Mouse (Mus musculus) liver, embryonic 11.5 days (tissue): ENCODE data around the gene Smtnl2. TPM values are rescaled to one million over a fixed set of nuclear protein-coding genes. Genes with fewer than 3 reads are reported as not detected.
"Not testable (repeated sequence)": the region's sequence is repeated elsewhere in the genome, so short reads cannot be mapped to it uniquely, and the experiment has no call there.

ENCODE experiments used
- ATAC-seq: fragments of 200-750 bp; cut with Nextera tagmentation; replicated peaks from 2 replicates; pipeline ENCODE4 v1.8.0; 2017; ENCODE audit warnings: moderate number of reproducible peaks, mild to moderate bottlenecking, moderate TSS enrichment, moderate library complexity; ENCODE audit not compliant: low FRiP score
- DNase-seq: peaks from one replicate; pipeline ENCODE4 v3.0.0-alpha.2; 2017; ENCODE audit warnings: low spot score
- H3K27ac ChIP-seq: fragments of 300-500 bp; sonication (generic); 2 replicates; pipeline ENCODE4 v1.5.1; 2014; ENCODE audit warnings: mild to moderate bottlenecking, low read depth, low read length, control low read depth
- H3K27me3 ChIP-seq: fragments of 300-500 bp; sonication (generic); replicated peaks from 2 replicates; pipeline ENCODE4 v1.6.1; 2014; ENCODE audit warnings: low read length, mixed read lengths; ENCODE audit not compliant: control insufficient read depth, insufficient read depth
- H3K36me3 ChIP-seq: fragments of 300-500 bp; sonication (generic); 2 replicates; pipeline ENCODE4 v1.6.1; 2014; ENCODE audit warnings: mild to moderate bottlenecking, low read length, moderate library complexity, mixed read lengths; ENCODE audit not compliant: control insufficient read depth, insufficient read depth
- H3K4me1 ChIP-seq: fragments of 300-500 bp; sonication (generic); replicated peaks from 2 replicates; pipeline ENCODE4 v1.6.1; 2014; ENCODE audit warnings: low read length, mixed read lengths; ENCODE audit not compliant: control insufficient read depth, insufficient read depth
- H3K4me2 ChIP-seq: fragments of 300-500 bp; sonication (generic); 2 replicates; pipeline ENCODE4 v1.6.1; 2014; ENCODE audit warnings: mild to moderate bottlenecking, control low read depth, moderate library complexity
- H3K4me3 ChIP-seq: fragments of 300-500 bp; sonication (generic); 2 replicates; pipeline ENCODE4 v1.5.1; 2014; ENCODE audit warnings: low read depth, low read length, control low read depth
- H3K9ac ChIP-seq: fragments of 300-500 bp; sonication (generic); 2 replicates; pipeline ENCODE4 v1.6.1; 2014; ENCODE audit warnings: low read depth, low read length, control low read depth
- H3K9me3 ChIP-seq: fragments of 300-500 bp; sonication (generic); 2 replicates; pipeline ENCODE4 v1.6.1; 2016; ENCODE audit warnings: low read length, inconsistent platforms, mixed read lengths; ENCODE audit not compliant: control insufficient read depth
- WGBS: fragments of 180-500 bp; shearing (Covaris S2); extraction: QIAGEN DNeasy Blood & Tissue Kit; methylation state at CpG from one replicate; pipeline ENCODE4 v1.1.7; 2014; 5-methylcytosine and 5-hydroxymethylcytosine counted together
- polyA plus RNA-seq: library from polyadenylated mRNA; unstranded; fragments of >200 nt; fragmentation: Nextera tagmentation; extraction: Ambion mirVana; gene quantifications from 2 replicates; pipeline ENCODE4 v1.2.1, GENCODE M21; 2014

The Smtnl2 gene
- polyA plus RNA-seq, 1 experiment from 2014 or later = 24.8 TPM

DNA sequence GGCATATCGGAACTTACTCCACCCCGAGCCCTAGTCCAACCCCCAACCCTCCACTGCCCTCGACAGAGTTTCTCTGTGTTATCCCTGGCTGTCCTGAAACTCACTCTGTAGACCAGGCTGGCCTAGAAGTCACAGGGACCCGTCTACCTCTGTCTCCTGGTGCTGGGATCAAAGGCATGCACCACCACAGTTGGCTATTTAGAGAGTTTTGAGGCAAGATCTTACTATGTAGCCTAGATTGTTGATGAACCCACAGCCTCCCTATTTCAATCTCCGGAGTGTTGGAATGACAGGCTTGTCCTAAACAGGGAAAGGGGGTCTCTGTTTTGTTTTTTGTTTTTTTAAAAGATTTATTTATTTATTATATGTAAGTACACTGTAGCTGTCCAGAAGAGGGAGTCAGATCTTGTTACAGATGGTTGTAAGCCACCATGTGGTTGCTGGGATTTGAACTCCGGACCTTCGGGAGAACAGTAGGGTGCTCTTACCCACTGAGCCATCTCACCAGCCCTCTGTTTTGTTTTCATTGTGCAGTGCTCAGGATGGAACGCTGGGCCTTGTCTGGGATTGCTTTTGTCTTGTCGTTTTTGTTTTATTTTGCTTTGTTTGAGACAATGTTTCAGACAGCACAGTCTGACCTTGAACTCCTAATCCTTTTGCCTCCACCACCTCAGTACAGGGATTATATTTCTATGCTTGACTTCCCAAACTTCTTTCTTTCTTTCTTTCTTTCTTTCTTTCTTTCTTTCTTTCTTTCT, 19.0 kb upstream of the Smtnl2 start:
- WGBS = 67% methylated on average over 9 of the region's 9 CpGs
- DNase-seq, H3K9ac ChIP-seq: not testable (repeated sequence)

GRCm38 (mm10) chr11:72429288-72429690, 17.8 kb upstream of the Smtnl2 start:
- ATAC-seq (peak; percentile 82), DNase-seq (peak; percentile 72)
- H3K4me3 ChIP-seq = no peak overlapping the region
- no peak overlapping the region for H3K27ac ChIP-seq
- H3K9ac ChIP-seq = no peak overlapping the region
- no peaks in the 10 kb centered on the region for H3K36me3 ChIP-seq
- WGBS = 42% methylated on average over 7 of the region's 7 CpGs
- H3K4me1 ChIP-seq = no peaks in the 10 kb centered on the region
- H3K4me2 ChIP-seq = peak overlapping the region; percentile 48
- H3K9me3 ChIP-seq = no peaks in the 10 kb centered on the region
- H3K27me3 ChIP-seq = no peaks in the 10 kb centered on the region; the same call in 1 of the 2 replicates

More for the DNA sequence above, 19.0 kb upstream of the Smtnl2 start:
- not testable (repeated sequence) for H3K9me3 ChIP-seq, H3K27me3 ChIP-seq, ATAC-seq, H3K36me3 ChIP-seq, H3K4me3 ChIP-seq, H3K4me2 ChIP-seq, H3K4me1 ChIP-seq, H3K27ac ChIP-seq

DNA sequence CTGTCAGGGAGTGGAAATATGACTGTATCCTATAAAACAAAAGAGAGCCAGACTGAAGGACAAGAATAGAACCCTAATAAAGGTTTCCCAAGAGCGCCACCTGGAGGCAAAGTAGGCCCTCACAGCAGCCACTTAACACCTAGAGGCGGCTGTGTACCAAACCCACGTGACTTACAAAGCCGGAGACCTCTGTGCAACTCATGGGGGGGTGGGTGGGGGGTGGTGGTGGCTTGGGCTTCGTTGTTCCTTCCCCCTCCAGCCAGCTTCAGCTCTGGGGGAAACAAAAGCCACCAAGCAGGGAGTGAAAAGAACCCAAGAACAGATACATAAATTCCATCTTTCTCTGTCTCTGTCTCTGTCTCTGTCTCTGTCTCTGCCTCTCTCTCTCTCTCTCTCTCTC, 17.2 kb upstream of the Smtnl2 start:
- no peak overlapping the region for H3K9ac ChIP-seq
- peak; percentile 76 for ATAC-seq
- peak overlapping the region; percentile 48 for H3K4me2 ChIP-seq
- no peaks in the 10 kb centered on the region for H3K36me3 ChIP-seq
- no peak for DNase-seq
- no peaks in the 10 kb centered on the region for H3K4me1 ChIP-seq
- H3K27ac ChIP-seq = no peak overlapping the region
- H3K27me3 ChIP-seq = no peaks in the 10 kb centered on the region; the same call in 1 of the 2 replicates
- no peak overlapping the region for H3K4me3 ChIP-seq
- H3K9me3 ChIP-seq = no peaks in the 10 kb centered on the region
- WGBS = 1% methylated on average over 5 of the region's 5 CpGs

GRCm38 (mm10) chr11:72426884-72427283, 15.4 kb upstream of the Smtnl2 start:
- H3K4me1 ChIP-seq = no peaks in the 10 kb centered on the region
- DNase-seq = no peak
- H3K4me3 ChIP-seq = no peak overlapping the region
- H3K9ac ChIP-seq = no peak overlapping the region
- H3K36me3 ChIP-seq = no peaks in the 10 kb centered on the region
- no peak overlapping the region for H3K27ac ChIP-seq
- H3K9me3 ChIP-seq = no peaks in the 10 kb centered on the region
- no peak for ATAC-seq
- no peaks in the 10 kb centered on the region; the same call in 1 of the 2 replicates for H3K27me3 ChIP-seq
- no peak overlapping the region for H3K4me2 ChIP-seq

GRCm38 (mm10) chr11:72425201-72425600, 13.7 kb upstream of the Smtnl2 start:
- H3K9ac ChIP-seq = no peak overlapping the region
- ATAC-seq (no peak), DNase-seq (no peak)
- no peaks in the 10 kb centered on the region for H3K9me3 ChIP-seq
- H3K27me3 ChIP-seq = no peaks in the 10 kb centered on the region; the same call in 1 of the 2 replicates
- no peak overlapping the region for H3K27ac ChIP-seq
- H3K36me3 ChIP-seq = no peaks in the 10 kb centered on the region
- H3K4me1 ChIP-seq = no peaks in the 10 kb centered on the region
- H3K4me3 ChIP-seq = no peak overlapping the region
- H3K4me2 ChIP-seq = no peak overlapping the region

- H3K9me3 ChIP-seq = no peaks in the 10 kb centered on the region
Observed at GRCm38 (mm10) chr11:72423686-72424085, 12.2 kb upstream of the Smtnl2 start.

DNA sequence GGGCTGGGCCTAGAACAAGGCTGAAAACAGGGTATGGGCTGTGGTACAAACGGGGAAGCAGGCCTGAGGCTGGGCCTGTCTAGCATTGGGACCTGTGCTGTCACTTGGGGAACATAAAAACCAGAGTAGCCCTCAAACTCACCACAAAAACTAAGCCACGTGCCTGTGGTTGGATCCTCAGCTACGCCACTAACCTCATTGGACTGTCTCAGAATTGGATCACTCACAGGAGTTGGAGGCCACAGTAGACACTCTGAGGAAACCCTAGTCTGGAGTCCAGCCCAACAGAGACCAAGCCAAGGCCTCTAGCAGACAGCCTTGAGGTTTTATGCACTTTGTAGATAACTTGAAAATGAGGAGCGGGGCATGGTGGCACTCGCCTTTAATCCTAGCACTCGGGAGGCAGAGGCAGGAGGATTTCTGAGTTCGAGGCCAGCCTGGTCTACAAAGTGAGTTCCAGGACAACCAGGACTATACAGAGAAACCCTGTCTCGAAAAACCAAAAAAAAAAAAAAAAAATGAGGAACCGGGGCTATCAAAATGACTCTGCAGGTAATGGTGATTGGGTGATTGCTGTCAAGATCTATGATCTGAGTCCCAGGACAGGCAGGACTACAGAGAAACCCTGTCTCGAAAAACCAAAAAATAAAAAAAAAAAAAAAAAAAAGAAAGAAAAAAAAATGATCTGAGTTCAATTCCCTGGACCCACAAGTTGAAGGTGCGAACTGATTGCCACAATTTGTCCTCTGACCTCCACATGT, 10.2 kb upstream of the Smtnl2 start:
- Histone ChIP-seq H3K9me3 (no peaks in the 10 kb centered on the region), H3K4me1 (peaks cover 7% of the 10 kb centered on the region), H3K4me3 (no peak overlapping the region), H3K9ac (no peak overlapping the region), H3K27ac (no peak overlapping the region), H3K4me2 (no peak overlapping the region), H3K27me3 (no peaks in the 10 kb centered on the region; the same call in 1 of the 2 replicates), H3K36me3 (no peaks in the 10 kb centered on the region)
- 68% methylated on average over 11 of the region's 11 CpGs for WGBS
- DNase-seq = no peak
- ATAC-seq = no peak

More at GRCm38 (mm10) chr11:72423686-72424085, 12.2 kb upstream of the Smtnl2 start:
- no peak overlapping the region for H3K9ac ChIP-seq
- no peaks in the 10 kb centered on the region; the same call in 1 of the 2 replicates for H3K27me3 ChIP-seq
- H3K36me3 ChIP-seq = no peaks in the 10 kb centered on the region
- WGBS = 79% methylated on average over 4 of the region's 4 CpGs
- H3K27ac ChIP-seq = no peak overlapping the region
- H3K4me2 ChIP-seq = no peak overlapping the region
- H3K4me1 ChIP-seq = no peaks in the 10 kb centered on the region
- no peak for DNase-seq
- H3K4me3 ChIP-seq = no peak overlapping the region
- no peak for ATAC-seq

GRCm38 (mm10) chr11:72420460-72421122, 9.1 kb upstream of the Smtnl2 start:
- no peak for DNase-seq
- H3K9ac ChIP-seq = no peak overlapping the region
- ATAC-seq = no peak
- no peaks in the 10 kb centered on the region for H3K36me3 ChIP-seq
- no peak overlapping the region for H3K27ac ChIP-seq
- no peak overlapping the region for H3K4me2 ChIP-seq
- H3K4me1 ChIP-seq = peaks cover 12% of the 10 kb centered on the region
- H3K4me3 ChIP-seq = no peak overlapping the region
- H3K27me3 ChIP-seq = no peaks in the 10 kb centered on the region
- no peaks in the 10 kb centered on the region for H3K9me3 ChIP-seq
- WGBS = 84% methylated on average over 6 of the region's 6 CpGs
